Mouse (Mus musculus): ENCODE results near the gene Erc2.

DNA sequence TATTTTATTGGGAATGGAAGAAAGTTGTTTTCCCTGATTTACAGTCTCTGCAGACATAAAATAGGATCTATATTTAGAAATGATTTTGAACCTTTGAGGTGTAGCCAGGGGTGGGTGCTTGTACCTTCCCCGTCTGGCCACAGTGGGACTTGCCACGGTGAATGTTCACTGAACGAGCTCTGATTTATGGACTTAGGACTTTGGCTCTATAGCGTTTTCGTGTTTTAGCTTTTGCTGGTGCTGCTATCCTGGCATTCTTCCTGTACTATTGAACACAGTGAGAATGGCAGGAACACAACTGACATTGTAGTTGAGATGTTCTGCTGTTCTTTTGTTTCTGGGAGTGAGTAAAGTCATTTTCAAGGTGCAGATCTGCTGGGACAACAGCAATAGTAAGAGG, 429.4 kb downstream of the Erc2 start:
- TF ChIP-seq GATA1 (IDR thresholded peaks at IDR 0.05; ENCODE audit: borderline replicate concordance, low read length) (no peak), FLI1 (IDR thresholded peaks at IDR 0.05; ENCODE audit: low read length) (no peak)
